Mouse (Mus musculus): ENCODE results near the gene Meis1. TPM values are rescaled to one million over a fixed set of nuclear protein-coding genes. Genes with fewer than 3 reads are reported as not detected.

Meis1 gene
- polyA plus RNA-seq (2015; fragmentation: Nextera tagmentation; extraction: Ambion mirVana): 22.5 and 29.6 TPM in 2 replicates

GRCm38 (mm10) chr11:19018489-19019203 lies at the start of gene Meis1:
Meis1 (minus strand) TSS chr11:19018985.

Measured in spleen, postnatal 0 days (tissue).